Mouse (Mus musculus) kidney, adult 8-10 months (tissue): Measurements from ENCODE around the gene Sgms1.
A peak's percentile ranks its signal among the peaks of the same experiment; 100 is the strongest.

Experiments used
- DNase-seq, 2 experiments: peaks; one replicate each; pipeline ENCODE4 v3.0.0; 2022

Gene Sgms1

GRCm38 (mm10) chr19:32199133-32199532 lies 190.4 kb downstream of the Sgms1 start:
- DNase-seq = no peak

DNA sequence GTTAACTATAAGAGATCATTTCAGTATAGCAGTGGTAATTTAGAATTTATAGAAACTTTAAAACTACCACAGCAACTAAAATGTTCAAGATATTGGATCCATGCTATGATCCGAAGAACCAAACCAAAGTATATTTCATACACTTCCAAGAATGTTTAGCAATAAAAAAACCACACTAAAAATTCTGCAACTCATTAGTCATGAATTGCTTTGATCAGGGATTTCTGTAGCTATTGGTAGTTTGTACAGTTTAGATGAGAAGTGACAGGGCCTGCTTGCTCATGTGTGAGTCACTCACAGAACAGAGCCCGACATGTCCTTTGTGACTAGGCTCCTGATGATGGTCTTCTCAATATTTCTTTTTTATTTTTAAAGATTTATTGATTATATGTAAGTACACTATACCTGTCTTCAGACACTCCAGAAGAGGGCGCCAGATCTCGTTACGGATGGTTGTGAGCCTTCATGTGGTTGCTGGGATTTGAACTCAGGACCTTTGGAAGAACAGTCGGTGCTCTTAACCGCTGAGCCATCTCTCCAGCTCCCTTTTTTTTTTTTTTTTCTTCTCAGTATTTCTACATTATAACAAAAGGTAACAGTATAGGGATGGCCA lies 190.9 kb downstream of the Sgms1 start:
- no peak for DNase-seq

DNA sequence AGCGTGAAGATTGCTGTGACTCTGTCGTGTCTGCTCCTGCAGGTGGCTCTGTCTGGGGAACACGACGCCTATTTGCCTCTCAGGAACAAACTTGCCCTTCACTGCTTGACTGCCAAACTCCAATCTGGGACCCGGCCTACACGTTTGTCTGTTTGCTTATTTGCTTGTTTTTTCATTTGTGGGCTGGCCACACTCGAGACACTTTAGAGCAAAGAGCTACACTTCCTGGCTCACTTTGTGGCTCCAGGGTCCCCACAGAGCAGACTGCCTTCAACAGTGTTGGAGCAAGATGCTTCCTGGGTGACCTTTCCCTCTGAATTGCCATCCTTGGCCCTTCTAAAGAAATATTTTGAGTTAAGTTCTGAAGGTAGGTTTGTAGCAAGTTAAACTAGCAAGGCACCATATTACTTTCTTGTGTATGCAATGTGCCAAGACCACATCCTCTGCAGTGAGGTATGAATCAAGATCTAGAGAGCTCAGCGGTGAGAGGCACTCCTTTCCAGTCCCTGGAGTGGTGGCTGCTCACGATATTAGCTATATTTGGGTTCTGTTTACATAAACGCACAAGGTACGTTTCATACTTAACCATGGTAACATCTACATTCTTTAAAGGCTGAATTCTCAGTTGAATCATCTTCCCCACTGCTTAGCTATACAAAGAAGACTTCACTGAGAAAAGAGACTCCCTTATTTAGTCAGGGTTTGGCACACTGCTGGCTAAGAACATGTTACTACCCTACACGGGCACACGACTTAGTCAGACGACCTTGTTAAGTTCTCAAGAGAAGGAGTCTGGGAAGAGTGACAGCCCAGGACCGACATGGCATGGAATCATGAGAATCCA lies 192.3 kb downstream of the Sgms1 start:
- DNase-seq = no peak

GRCm38 (mm10) chr19:32196222-32196621 lies 193.3 kb downstream of the Sgms1 start:
- DNase-seq = no peak

GRCm38 (mm10) chr19:32194863-32195262 lies 194.7 kb downstream of the Sgms1 start:
- no peak for DNase-seq

DNA sequence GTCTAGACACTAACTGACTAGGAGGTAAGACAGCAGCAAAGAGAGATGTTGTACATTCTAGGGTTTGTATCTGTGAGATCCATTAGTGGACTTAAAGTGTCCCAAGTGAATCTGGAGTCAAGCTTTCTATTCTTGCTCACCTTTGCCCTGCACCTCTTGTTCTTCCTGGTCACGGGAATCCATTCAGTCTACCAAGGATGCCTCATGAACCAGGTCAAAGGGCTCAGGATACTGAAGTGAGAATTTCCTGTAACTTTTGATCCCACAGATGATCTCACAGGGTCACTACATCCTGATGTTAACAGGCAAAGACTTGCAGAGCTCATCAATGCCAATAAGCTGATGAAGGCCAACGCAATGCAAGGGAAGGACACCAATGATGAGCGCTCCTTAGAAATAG lies 195.4 kb downstream of the Sgms1 start:
- peak; percentile 54 to 57 for DNase-seq

DNA sequence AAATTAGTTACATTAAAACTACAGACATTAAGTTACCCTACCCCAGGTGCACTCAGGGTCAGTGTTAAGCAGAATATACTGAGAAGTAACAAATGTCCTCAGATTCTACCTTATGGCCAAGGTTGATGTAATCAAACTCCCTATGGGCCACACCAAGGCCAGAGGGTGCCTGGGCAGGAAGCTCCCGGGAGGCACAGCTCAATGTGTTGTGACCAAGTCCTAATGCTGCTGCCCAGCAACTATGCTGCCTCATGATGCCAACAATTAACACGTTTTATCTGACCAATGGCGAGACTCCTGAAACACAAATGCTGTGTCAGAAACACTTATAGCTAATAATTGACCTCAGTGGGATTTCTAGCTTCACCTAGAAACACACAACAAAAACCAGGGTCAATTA lies 197.9 kb downstream of the Sgms1 start:
- DNase-seq = no peak

DNA sequence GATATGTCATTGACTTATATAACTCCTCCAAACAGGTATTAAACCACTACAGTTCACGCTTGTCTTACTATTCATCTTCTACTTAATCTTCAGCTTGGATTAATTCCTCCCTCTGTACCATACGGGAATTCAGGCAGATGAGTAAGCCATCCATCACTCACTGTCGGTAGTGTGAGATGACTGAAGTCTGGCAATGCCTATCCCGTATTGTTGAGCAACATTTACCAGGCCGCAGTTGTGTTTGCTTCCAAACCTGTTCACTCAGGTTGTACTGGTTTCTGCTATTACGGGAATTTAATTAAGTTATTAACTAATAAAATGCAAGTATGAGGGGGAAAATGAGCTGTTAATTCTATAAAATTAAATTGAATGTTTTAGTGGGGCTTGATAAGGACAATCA lies 199.6 kb downstream of the Sgms1 start:
- no peak for DNase-seq

GRCm38 (mm10) chr19:32189036-32189436 lies 200.5 kb downstream of the Sgms1 start:
- peak; percentile 73 to 85 for DNase-seq

DNA sequence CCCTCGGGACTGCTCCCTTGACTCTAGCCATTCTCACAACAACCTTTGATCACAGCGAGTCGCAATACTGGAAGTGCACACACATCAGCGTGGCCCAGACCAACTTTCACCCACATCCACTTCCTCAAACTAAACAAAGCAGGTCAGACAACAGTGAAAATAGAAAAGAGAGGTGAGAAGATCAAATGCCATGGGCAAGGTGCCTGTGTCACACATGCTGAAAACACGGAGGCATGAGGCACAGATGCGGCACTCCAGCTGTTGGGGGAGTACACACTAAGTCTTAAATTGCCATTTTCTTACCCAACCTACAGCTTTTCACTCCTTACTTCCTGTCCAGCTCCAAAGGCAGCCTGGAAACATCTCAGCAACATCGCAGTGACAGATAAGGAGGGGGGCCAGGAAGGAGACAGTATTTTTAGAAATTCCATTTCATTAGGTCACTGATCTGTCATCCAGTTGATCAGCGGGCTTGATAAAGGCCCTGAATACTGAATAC lies 202.9 kb downstream of the Sgms1 start:
- peak in 1 of 2 experiments; percentile 46 for DNase-seq

- no peak for DNase-seq
These were observed 206.5 kb downstream of the Sgms1 start for GRCm38 (mm10) chr19:32183005-32183404.

DNA sequence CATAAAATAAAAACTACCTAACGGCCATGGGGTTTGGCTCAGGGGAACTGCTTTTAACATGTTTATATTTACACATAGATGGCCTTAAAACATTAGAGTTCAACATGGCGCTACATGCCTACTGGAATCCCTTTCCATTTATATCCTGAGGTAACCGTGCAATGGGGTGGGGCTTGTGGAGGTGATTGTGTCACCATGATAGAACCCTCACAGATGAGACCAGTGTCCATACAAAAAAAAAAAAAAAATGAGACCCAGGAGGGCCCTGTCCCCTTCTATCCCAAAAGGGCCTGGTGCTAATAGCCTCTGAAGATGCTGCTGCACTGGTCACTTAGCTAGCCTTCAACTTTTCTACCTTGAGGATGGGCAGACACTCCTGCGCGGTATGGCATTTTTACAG lies 207.0 kb downstream of the Sgms1 start:
- no peak for DNase-seq

- DNase-seq = no peak
These were observed 207.7 kb downstream of the Sgms1 start for GRCm38 (mm10) chr19:32181721-32182394.

- DNase-seq = peak; percentile 77 to 84
These were observed 208.5 kb downstream of the Sgms1 start for GRCm38 (mm10) chr19:32180756-32181674.

GRCm38 (mm10) chr19:32179978-32180413 lies 209.5 kb downstream of the Sgms1 start:
- peak; percentile 84 to 87 for DNase-seq

DNA sequence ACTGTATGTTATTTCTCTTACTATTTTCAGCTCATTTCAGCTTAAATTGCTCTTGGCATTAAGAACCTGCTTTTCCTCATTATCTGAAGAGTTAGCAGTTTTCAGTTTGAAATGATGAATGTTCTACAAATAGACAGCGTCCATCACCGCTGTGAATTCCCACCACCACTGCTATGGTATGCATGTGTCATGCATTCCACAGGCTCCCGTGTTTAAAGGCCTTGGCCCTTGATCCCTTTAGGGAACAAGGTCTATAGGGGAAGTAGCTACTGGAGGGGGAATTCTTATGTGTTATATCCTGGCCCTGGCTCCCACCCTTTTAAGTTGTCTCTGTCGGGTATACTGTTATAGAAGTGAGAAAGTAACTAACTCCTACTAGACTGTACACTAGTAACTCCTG lies 210.0 kb downstream of the Sgms1 start:
- no peak for DNase-seq

DNA sequence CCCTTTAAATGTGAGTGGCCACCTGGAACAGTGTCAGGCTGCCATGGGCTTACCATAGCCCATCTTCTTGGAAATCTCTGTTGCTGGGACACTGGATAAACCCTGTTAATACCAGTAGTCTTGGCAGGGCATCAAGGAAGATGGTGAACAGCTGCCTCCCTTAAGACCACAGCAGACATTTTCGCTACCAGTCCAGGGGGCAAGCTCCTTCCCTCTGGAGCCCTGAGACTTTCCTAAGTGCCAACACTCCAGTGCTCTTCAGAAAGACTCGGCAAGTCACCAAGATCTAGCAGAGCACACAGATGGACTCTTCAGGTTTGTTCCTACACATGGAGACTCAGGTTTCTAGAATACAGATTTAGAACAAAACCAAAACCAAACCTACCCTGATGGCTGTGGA lies 211.4 kb downstream of the Sgms1 start:
- no peak for DNase-seq

DNA sequence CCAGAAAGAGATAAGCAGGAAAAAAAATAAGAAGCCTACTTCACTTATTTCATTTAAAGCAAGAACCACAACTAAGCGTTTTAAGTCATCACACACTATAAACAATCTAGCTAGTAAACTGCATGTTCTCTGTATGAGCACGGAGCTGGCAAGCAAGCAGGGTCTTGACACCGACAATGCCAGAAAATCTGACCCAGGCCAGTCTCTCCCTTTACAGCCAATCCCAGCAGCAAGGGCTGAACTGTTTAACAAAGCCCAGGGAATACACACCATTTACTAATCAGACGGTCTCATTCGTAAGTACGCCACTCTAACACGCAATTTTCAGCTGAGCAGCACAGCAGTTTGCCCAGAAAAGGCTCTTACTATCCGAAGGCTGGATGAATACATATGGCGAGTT lies 213.1 kb downstream of the Sgms1 start:
- no peak for DNase-seq

GRCm38 (mm10) chr19:32175991-32176390 lies 213.5 kb downstream of the Sgms1 start:
- no peak for DNase-seq

DNA sequence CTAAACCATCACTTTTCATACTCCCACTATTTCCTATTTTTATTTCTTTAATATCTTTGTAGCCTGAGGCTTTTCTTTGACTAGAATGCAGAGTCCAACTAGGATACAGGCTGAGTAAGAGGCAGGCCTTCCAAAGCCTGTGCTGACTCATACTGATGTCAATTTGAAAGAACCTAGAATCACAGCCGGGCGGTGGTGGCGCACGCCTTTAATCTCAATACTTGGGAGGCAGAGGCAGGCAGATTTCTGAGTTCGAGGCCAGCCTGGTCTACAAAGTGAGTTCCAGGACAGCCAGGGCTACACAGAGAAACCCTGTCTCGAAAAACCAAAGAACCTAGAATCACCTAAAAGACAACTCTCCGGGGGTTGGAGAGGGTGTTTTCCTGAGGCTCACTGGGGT lies 214.5 kb downstream of the Sgms1 start:
- DNase-seq = no peak

DNA sequence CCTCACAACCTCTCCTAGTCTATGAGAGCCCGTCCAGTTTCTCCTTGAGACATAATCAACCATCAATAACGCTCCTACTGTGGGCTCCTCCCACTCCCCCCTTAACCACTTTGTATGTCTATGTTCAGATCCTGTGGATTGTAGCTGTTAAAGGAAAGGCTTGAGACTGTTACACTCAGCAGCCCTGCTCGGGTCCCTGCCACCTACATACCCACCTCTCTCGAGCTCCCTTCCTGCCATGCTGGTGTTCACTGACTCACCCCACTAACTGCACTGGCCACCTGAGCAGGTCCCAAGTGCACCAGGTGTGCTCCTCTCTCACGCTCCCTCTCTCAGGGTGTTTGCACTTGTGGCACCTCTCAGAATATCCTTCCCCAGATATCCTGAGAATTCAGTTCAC lies 215.0 kb downstream of the Sgms1 start:
- DNase-seq = no peak

GRCm38 (mm10) chr19:32173522-32174184 lies 215.9 kb downstream of the Sgms1 start:
- DNase-seq = no peak
